21 mouse cellular contexts compared by ENCODE assay signal in genomic region chr5:73314654-73315053, GRCm38 (mm10). TPM values are rescaled to one million over a fixed set of nuclear protein-coding genes. Genes with fewer than 3 reads are reported as not detected.
A peak's percentile ranks its signal among the peaks of the same experiment; 100 is the strongest.
DNase-seq lines count a peak whose midpoint lies in the region; ATAC-seq and TF ChIP-seq lines count a peak whose summit lies in the region.
"Had no signal": no experiment of that assay in that cellular context is flagged by ENCODE, and none has a peak within 500 bp of the region (broad histone marks: within the 10 kb centered on the region; RNA-seq: fewer than 3 reads in every experiment).

No protein-coding gene starts in this region.

- TF ChIP-seq CTCF in heart, adult 2 months (IDR thresholded peaks at IDR 0.05) = no peak
- no peak for TF ChIP-seq CTCF in lung, postnatal 0 days (IDR thresholded peaks at IDR 0.05)
- TF ChIP-seq CTCF in liver, embryonic 14.5 days (IDR thresholded peaks at IDR 0.05; ENCODE audit: low read depth) = no peak

- no peak overlapping the region for H3K4me2 ChIP-seq in lung, postnatal 0 days (replicated peaks; ENCODE audit: low read depth, low read length)
- no peak overlapping the region for H3K4me2 ChIP-seq in liver, embryonic 14.5 days (ENCODE audit: low read depth)
- H3K4me2 ChIP-seq in forebrain, embryonic 16.5 days (ENCODE audit: low read length) = no peak overlapping the region
- H3K4me2 ChIP-seq: forebrain, embryonic 15.5 days; hindbrain, embryonic 15.5 days; kidney, embryonic 15.5 days; limb, embryonic 13.5 days; lung, embryonic 15.5 days; midbrain, embryonic 11.5 days had no signal

- no peaks in the 10 kb centered on the region; the same call in 1 of the 2 replicates for H3K4me1 ChIP-seq in heart, adult 2 months (ENCODE audit: control insufficient read depth, insufficient read depth, low read length)
- no peaks in the 10 kb centered on the region for H3K4me1 ChIP-seq in lung, postnatal 0 days (ENCODE audit: insufficient read depth, low read depth, low read length)
- H3K4me1 ChIP-seq in liver, embryonic 14.5 days (replicated peaks; ENCODE audit: control insufficient read depth in 2 of 2, insufficient read depth in 2 of 2, low read length in 1 of 2) = peaks cover 42% of the 10 kb centered on the region in 2 experiments
- no peaks in the 10 kb centered on the region for H3K4me1 ChIP-seq in forebrain, embryonic 16.5 days (replicated peaks; ENCODE audit: control insufficient read depth, insufficient read depth, low read length)
- H3K4me1 ChIP-seq: forebrain, embryonic 15.5 days; hindbrain, embryonic 15.5 days; kidney, embryonic 15.5 days; lung, embryonic 15.5 days had no signal

- H3K9ac ChIP-seq in heart, adult 2 months (ENCODE audit: low read depth, low read length) = no peak overlapping the region
- no peak overlapping the region for H3K9ac ChIP-seq in lung, postnatal 0 days (replicated peaks; ENCODE audit: low read depth)
- no peak overlapping the region for H3K9ac ChIP-seq in liver, embryonic 14.5 days (replicated peaks)
- no peak overlapping the region for H3K9ac ChIP-seq in forebrain, embryonic 16.5 days (replicated peaks; ENCODE audit: low read depth, low read length)
- H3K9ac ChIP-seq: forebrain, embryonic 15.5 days; hindbrain, embryonic 15.5 days; kidney, embryonic 15.5 days; limb, embryonic 13.5 days; lung, embryonic 15.5 days had no signal

- no peak for TF ChIP-seq EP300 in heart, adult 2 months (IDR thresholded peaks at IDR 0.05; ENCODE audit: insufficient read depth, low read depth, low read length)
- no peak for TF ChIP-seq EP300 in lung, postnatal 0 days (IDR thresholded peaks at IDR 0.05)
- TF ChIP-seq EP300 in liver, embryonic 14.5 days (IDR thresholded peaks at IDR 0.05; ENCODE audit: low read depth) = no peak

- intact Hi-C loops in heart, adult 2 months (cut with DNase I) = loop anchor here (5.0 to 10.0 kb wide), 2 partner anchors 68 to 340 kb away; partner anchors contain the start of gene Gm10135

- H3K4me3 ChIP-seq in heart, adult 2 months = no peak overlapping the region
- H3K4me3 ChIP-seq in lung, postnatal 0 days (ENCODE audit: low read depth, low read length) = no peak overlapping the region
- H3K4me3 ChIP-seq in liver, embryonic 14.5 days (ENCODE audit: insufficient read depth in 1 of 2, low read depth in 2 of 2, low read length in 2 of 2) = no peak overlapping the region
- H3K4me3 ChIP-seq in forebrain, embryonic 16.5 days (replicated peaks; ENCODE audit: low read length) = no peak overlapping the region
- H3K4me3 ChIP-seq: forebrain, embryonic 15.5 days; hindbrain, embryonic 15.5 days; kidney, embryonic 15.5 days; limb, embryonic 13.5 days; lung, embryonic 15.5 days had no signal

- DNase-seq in heart, adult 8-10 months (ENCODE audit: low spot score) = peak; percentile 16
- no peak for DNase-seq in heart, adult 2 months
- peak; percentile 10 for DNase-seq in lung, postnatal 0 days (ENCODE audit: low spot score)
- no peak for DNase-seq in lung, postnatal 4 days
- DNase-seq in liver, embryonic 14.5 days (ENCODE audit: low read depth in 3 of 3, low spot score in 3 of 3) = no peak
- DNase-seq in right cerebral cortex, postnatal 4 days = no peak
- DNase-seq: adrenal gland, postnatal 36 days; B cell, adult 2 months; cerebellum, adult 9-10 months; gastrocnemius, postnatal 10 days; kidney, adult 11 months; kidney, postnatal 36 days; thymus, adult 2 months had no signal

- peaks cover 19% of the 10 kb centered on the region for H3K36me3 ChIP-seq in heart, adult 2 months (ENCODE audit: control insufficient read depth, insufficient read depth, low read length)
- peaks cover 22% of the 10 kb centered on the region for H3K36me3 ChIP-seq in lung, postnatal 0 days (ENCODE audit: insufficient read depth, low read length)
- H3K36me3 ChIP-seq in liver, embryonic 14.5 days (replicated peaks; ENCODE audit: control insufficient read depth, insufficient read depth, low read depth) = peaks cover 58% of the 10 kb centered on the region
- H3K36me3 ChIP-seq in forebrain, embryonic 16.5 days (ENCODE audit: control insufficient read depth, insufficient read depth) = peaks cover 27% of the 10 kb centered on the region

- H3K79me2 ChIP-seq in heart, adult 2 months (replicated peaks; ENCODE audit: control insufficient read depth, insufficient read depth, low read length) = no peaks in the 10 kb centered on the region

- no peak for TF ChIP-seq POLR2A in heart, adult 2 months (IDR thresholded peaks at IDR 0.05; ENCODE audit: insufficient read depth, low read depth, low read length)

- no peak for ATAC-seq in lung, postnatal 0 days
- ATAC-seq in liver, embryonic 14.5 days (ENCODE audit: insufficient read depth) = no peak
- ATAC-seq in forebrain, embryonic 16.5 days = no peak
- ATAC-seq: forebrain, embryonic 15.5 days had no signal

- H3K27ac ChIP-seq in heart, adult 2 months = no peak overlapping the region
- no peak overlapping the region for H3K27ac ChIP-seq in lung, postnatal 0 days (ENCODE audit: low read length)
- H3K27ac ChIP-seq in liver, embryonic 14.5 days = peak overlapping the region; percentile 40
- H3K27ac ChIP-seq in forebrain, embryonic 16.5 days (ENCODE audit: low read length) = no peak overlapping the region
- H3K27ac ChIP-seq: forebrain, embryonic 15.5 days; hindbrain, embryonic 15.5 days; kidney, embryonic 15.5 days; limb, embryonic 13.5 days; lung, embryonic 15.5 days; stomach, postnatal 0 days had no signal

- H3K9me3 ChIP-seq in lung, postnatal 0 days (ENCODE audit: low read length) = no peaks in the 10 kb centered on the region
- no peaks in the 10 kb centered on the region for H3K9me3 ChIP-seq in liver, embryonic 14.5 days (ENCODE audit: control insufficient read depth, low read length)
- no peaks in the 10 kb centered on the region for H3K9me3 ChIP-seq in forebrain, embryonic 16.5 days (ENCODE audit: control insufficient read depth, low read length)
- H3K9me3 ChIP-seq: forebrain, embryonic 15.5 days; hindbrain, embryonic 15.5 days; kidney, embryonic 15.5 days; limb, embryonic 13.5 days; lung, embryonic 15.5 days had no signal

- no peaks in the 10 kb centered on the region for H3K27me3 ChIP-seq in heart, adult 2 months (ENCODE audit: control insufficient read depth, insufficient read depth, low read length)
- H3K27me3 ChIP-seq in lung, postnatal 0 days (replicated peaks; ENCODE audit: insufficient read depth, low read length) = no peaks in the 10 kb centered on the region
- H3K27me3 ChIP-seq in liver, embryonic 14.5 days (ENCODE audit: control insufficient read depth, insufficient read depth, low read length) = no peaks in the 10 kb centered on the region
- H3K27me3 ChIP-seq in forebrain, embryonic 16.5 days (replicated peaks; ENCODE audit: control insufficient read depth, insufficient read depth, low read length) = no peaks in the 10 kb centered on the region
- H3K27me3 ChIP-seq: forebrain, embryonic 15.5 days; hindbrain, embryonic 15.5 days; kidney, embryonic 15.5 days; limb, embryonic 13.5 days; lung, embryonic 15.5 days had no signal

- 93% methylated on average over 2 of the region's 2 CpGs for WGBS in heart, adult 2 months
- 96% methylated on average over 2 of the region's 2 CpGs for whole genome bisulfite sequencing in lung, postnatal 0 days
- WGBS in liver, embryonic 14.5 days (ENCODE audit: insufficient replicate concordance) = 87% methylated on average over 2 of the region's 2 CpGs
- 94% methylated on average over 2 of the region's 2 CpGs for whole genome bisulfite sequencing in forebrain, embryonic 16.5 days

RNA-seq across cellular contexts. Expression of gene Ociad1, which starts 22.1 kb away (rescaled TPM):
- total RNA-seq in heart, adult 8-10 months (2022) = 100 to 1,000 TPM; 233 to 264 (median 240) TPM
- 100 to 1,000 TPM; 232 to 249 TPM for total RNA-seq in heart, adult 2 months (2021)
- polyA plus RNA-seq in heart, adult 2 months (2012; rRNA removed) = 83.4 and 133 TPM in 2 replicates
- polyA plus RNA-seq in lung, postnatal 0 days (2015; fragmentation: Nextera tagmentation; extraction: Ambion mirVana) = 177 and 179 TPM in 2 replicates
- 59.2 and 81.4 TPM in 2 replicates for polyA plus RNA-seq in liver, embryonic 14.5 days (2012; rRNA removed)
- polyA plus RNA-seq in liver, embryonic 14.5 days (2014; fragmentation: Nextera tagmentation; extraction: Ambion mirVana) = 74.9 and 77.4 TPM in 2 replicates
- polyA plus RNA-seq in forebrain, embryonic 16.5 days (2015; fragmentation: Nextera tagmentation; extraction: Ambion mirVana) = 296 and 323 TPM in 2 replicates

RNA-seq across cellular contexts. Expression of gene Ociad2, which starts 26.2 kb away (rescaled TPM):
- total RNA-seq in heart, adult 8-10 months (2022) = 10 to 100 TPM; 10.4 to 20.9 (median 15.1) TPM
- 10 to 100 TPM in 1 of 2 experiments, 1 to 10 TPM in 1; 9.0 to 10.5 TPM for total RNA-seq in heart, adult 2 months (2021)
- polyA plus RNA-seq in heart, adult 2 months (2012; rRNA removed) = 1.6 and 4.8 TPM in 2 replicates
- 35.9 and 47.2 TPM in 2 replicates for polyA plus RNA-seq in lung, postnatal 0 days (2015; fragmentation: Nextera tagmentation; extraction: Ambion mirVana)
- polyA plus RNA-seq in liver, embryonic 14.5 days (2012; rRNA removed) = 0.51 and 0.95 TPM in 2 replicates
- 2.8 and 3.6 TPM in 2 replicates for polyA plus RNA-seq in liver, embryonic 14.5 days (2014; fragmentation: Nextera tagmentation; extraction: Ambion mirVana)
- 21.5 and 22.6 TPM in 2 replicates for polyA plus RNA-seq in forebrain, embryonic 16.5 days (2015; fragmentation: Nextera tagmentation; extraction: Ambion mirVana)

RNA-seq across cellular contexts. Expression of gene Fryl, which starts 58.2 kb away (rescaled TPM):
- total RNA-seq in heart, adult 8-10 months (2022) = 10 to 100 TPM; 32.7 to 38.8 (median 35.1) TPM
- total RNA-seq in heart, adult 2 months (2021) = 10 to 100 TPM; 32.9 to 40.7 TPM
- polyA plus RNA-seq in heart, adult 2 months (2012; rRNA removed) = 25.9 and 27.4 TPM in 2 replicates
- polyA plus RNA-seq in lung, postnatal 0 days (2015; fragmentation: Nextera tagmentation; extraction: Ambion mirVana) = 20.9 and 21.9 TPM in 2 replicates
- polyA plus RNA-seq in liver, embryonic 14.5 days (2012; rRNA removed) = 15.4 and 22.1 TPM in 2 replicates
- polyA plus RNA-seq in liver, embryonic 14.5 days (2014; fragmentation: Nextera tagmentation; extraction: Ambion mirVana) = 41.8 and 46.7 TPM in 2 replicates
- 48.4 and 50.7 TPM in 2 replicates for polyA plus RNA-seq in forebrain, embryonic 16.5 days (2015; fragmentation: Nextera tagmentation; extraction: Ambion mirVana)

Comparison
In these comparisons a context has a peak if more than half of its experiments do, and no peak if none do; other contexts are left out.
1. DNase-seq: peak in heart, adult 8-10 months (single experiment) and lung, postnatal 0 days (single experiment); none in heart, adult 2 months (0 of 2), lung, postnatal 4 days (0 of 2), liver, embryonic 14.5 days (0 of 3) and right cerebral cortex, postnatal 4 days (single experiment).